8 mouse cellular contexts compared by ENCODE assay signal in genomic region chr4:129820417-129821086, GRCm38 (mm10). TPM values are rescaled to one million over a fixed set of nuclear protein-coding genes. Genes with fewer than 3 reads are reported as not detected.
DNase-seq lines count a peak whose midpoint lies in the region; ATAC-seq lines count a peak whose summit lies in the region.

No protein-coding gene starts in this region.

- under 1% methylated on average over 48 of the region's 79 CpGs for WGBS in intestine, embryonic 14.5 days

- peaks cover 39% of the 10 kb centered on the region for H3K4me1 ChIP-seq in intestine, embryonic 14.5 days (replicated peaks; ENCODE audit: control insufficient read depth, insufficient read depth, low read length)

- H3K27ac ChIP-seq in intestine, embryonic 14.5 days (ENCODE audit: low read depth) = peak overlapping the region; percentile 91

- peak overlapping the region; percentile 70 for H3K4me3 ChIP-seq in intestine, embryonic 14.5 days (ENCODE audit: low read depth, low read length)

- peak overlapping the region; percentile 53 for H3K4me2 ChIP-seq in intestine, embryonic 14.5 days (ENCODE audit: low read length)

- H3K9me3 ChIP-seq in intestine, embryonic 14.5 days (ENCODE audit: control insufficient read depth, low read length) = no peaks in the 10 kb centered on the region

- peak; percentile 75 for DNase-seq in embryo, embryonic 10 days (ENCODE audit: low spot score)
- DNase-seq in gastrocnemius, postnatal 25 days = peak; percentile 87
- peak; percentile 90 for DNase-seq in intestine, embryonic 14.5 days (ENCODE audit: low spot score)
- peak; percentile 55 to 73 for DNase-seq in left cerebral cortex, postnatal 36 days (ENCODE audit: low spot score in 2 of 2)
- DNase-seq in mesoderm, embryonic 11.5 days (ENCODE audit: low read depth, low spot score) = peak; percentile 75
- DNase-seq in right cerebral cortex, postnatal 14 days = peak; percentile 57
- DNase-seq in urinary bladder, postnatal 25 days (ENCODE audit: low spot score) = peak; percentile 73

- H3K9ac ChIP-seq in intestine, embryonic 14.5 days (ENCODE audit: low read length) = peak overlapping the region; percentile 94

- H3K36me3 ChIP-seq in intestine, embryonic 14.5 days (ENCODE audit: control insufficient read depth, insufficient read depth, low read length) = no peaks in the 10 kb centered on the region

- intact Hi-C loops in left cerebral cortex, postnatal 36 days (cut with DNase I) = loop anchor here (5.0 kb wide), 2 partner anchors 57 to 123 kb away; partner anchors contain the start of gene Tmem39b

- ATAC-seq in activated CD4-positive, CD25-positive, alpha-beta regulatory T cell, adult 4 months = peak; percentile 27
- ATAC-seq in intestine, embryonic 14.5 days (replicated peaks; ENCODE audit: low FRiP score, low TSS enrichment, low read depth) = peak; percentile 75

- H3K27me3 ChIP-seq in intestine, embryonic 14.5 days (replicated peaks; ENCODE audit: control insufficient read depth, insufficient read depth, low read length) = no peaks in the 10 kb centered on the region

RNA-seq across cellular contexts. Expression of gene Ptp4a2, which starts 9.5 kb away (rescaled TPM):
- 1,000 to 10,000 TPM; 1,863 to 2,031 TPM for polyA plus RNA-seq in activated CD4-positive, CD25-positive, alpha-beta regulatory T cell, adult 4 months (2017; shearing (Covaris generic))
- total RNA-seq in gastrocnemius, postnatal 25 days (2021) = 100 to 1,000 TPM; 556 to 584 TPM
- polyA plus RNA-seq in intestine, embryonic 14.5 days (2014; fragmentation: Nextera tagmentation; extraction: Ambion mirVana) = 276 and 279 TPM in 2 replicates
- 100 to 1,000 TPM; 119 to 127 TPM for total RNA-seq in left cerebral cortex, postnatal 36 days (2021)

Comparison
In these comparisons a context has a peak if more than half of its experiments do, and no peak if none do; other contexts are left out.
1. Peak in every context shown above with its lines: DNase-seq, ATAC-seq, H3K4me3 ChIP-seq and H3K27ac ChIP-seq.
2. RNA of gene Ptp4a2, which starts 9.5 kb away (total RNA-seq): 556 to 584 TPM in gastrocnemius, postnatal 25 days; 119 to 127 TPM in left cerebral cortex, postnatal 36 days; every median in the first group is over 4 times any median in the second.